Mouse (Mus musculus) lung, adult 18-20 months (tissue): ENCODE measurements around the gene Rgs9.

Experiments used
- DNase-seq, 2 experiments: peaks; one replicate each; pipeline ENCODE4 v3.0.0; 2022; ENCODE audit warnings: mixed read lengths in 2 of 2

Rgs9 gene

DNA sequence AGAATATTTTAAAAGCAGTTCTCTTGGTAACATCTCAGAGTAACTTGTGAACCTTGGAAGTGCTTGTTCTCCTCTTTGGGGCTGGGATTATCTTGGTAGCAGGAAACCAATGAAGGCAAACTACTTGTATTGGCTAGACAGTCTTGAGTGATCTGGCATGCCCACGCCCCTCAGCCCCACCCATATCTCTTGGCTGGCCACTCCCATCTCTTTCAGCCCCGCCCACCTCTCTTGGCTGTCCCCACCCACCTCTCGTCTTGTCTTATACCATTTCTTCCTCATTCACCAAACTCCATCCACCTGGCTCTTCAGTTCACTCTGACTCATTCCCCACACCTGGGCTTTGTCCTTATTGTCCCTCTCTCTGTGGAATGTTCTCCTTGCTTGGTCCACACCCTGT lies 64.3 kb downstream of the Rgs9 start:
- DNase-seq: no peak

DNA sequence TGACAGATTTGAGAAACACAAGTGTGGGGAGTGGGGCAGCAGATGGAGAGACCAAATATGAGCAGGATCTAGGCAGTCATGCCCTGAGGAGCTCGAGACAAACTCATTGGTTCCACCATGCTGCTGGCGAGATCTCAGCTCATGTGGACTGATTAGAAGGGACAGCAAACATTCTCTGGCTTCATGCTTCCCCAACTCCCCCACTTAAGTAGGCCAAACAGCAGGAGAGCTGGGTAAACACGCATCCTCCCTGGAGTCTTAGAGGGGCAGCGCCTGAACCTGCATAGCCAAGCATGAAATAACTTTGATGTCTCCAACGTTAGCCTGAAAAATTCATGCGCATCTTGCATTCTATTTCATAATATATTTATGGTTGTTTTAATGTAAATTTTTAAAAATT lies 65.1 kb downstream of the Rgs9 start:
- no peak for DNase-seq

DNA sequence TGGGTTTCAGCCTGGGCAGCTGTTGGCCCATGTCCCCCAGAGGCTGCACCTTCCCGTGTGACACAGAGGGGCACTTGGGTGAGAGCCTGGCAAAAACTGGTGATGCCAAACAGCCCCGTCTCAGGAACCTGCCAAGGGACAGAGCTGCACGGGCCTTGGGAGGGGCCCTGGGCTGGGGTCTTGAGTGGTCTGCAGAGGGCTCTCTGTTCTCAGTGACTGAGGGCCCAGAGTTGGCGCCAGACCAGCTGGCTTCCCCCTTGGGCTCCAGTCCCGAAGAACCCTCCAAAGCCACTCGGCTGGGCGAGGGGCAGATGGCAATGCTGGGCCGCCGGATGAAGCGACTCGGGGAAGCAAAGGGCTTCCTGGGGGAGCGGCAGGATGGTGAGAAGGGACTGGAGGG lies 70.8 kb downstream of the Rgs9 start:
- DNase-seq: no peak

DNA sequence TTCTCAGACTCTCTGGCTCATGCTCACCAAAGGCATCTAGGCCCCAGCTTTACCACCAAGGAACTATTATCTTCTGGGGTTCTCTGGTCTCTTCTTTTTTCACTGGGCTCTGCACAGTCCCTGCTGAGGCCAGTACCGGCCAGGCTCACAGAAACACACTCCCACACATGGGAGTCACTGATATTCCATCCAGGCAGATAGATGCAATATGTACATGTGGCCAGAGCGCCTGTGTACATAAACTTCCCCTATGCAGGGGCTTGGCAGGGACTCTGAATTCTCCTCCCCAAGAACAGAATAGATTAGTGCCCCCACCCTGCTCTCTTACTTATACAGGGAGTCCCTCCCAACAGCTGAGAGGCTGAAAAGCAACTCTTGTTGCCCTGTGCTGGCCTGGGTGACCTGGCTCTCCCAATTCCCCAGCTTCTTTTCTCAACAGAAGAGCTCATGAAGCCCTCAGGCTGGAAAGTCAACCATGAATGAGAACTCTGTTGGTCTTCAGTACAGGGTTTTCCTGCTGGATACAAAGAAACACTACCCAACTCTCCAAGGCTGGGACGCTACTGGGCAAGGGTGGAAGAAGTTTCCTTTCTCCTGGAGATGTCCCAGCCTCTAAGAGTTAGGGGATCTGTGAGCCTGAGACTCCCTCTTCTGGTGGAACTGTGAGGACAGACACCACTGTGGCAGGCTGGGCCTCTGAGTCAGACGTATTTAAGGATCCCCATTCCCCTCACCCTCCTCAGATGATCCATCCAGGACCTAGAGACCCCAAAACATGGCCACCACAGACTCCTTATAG lies 76.5 kb downstream of the Rgs9 start:
- no peak for DNase-seq

DNA sequence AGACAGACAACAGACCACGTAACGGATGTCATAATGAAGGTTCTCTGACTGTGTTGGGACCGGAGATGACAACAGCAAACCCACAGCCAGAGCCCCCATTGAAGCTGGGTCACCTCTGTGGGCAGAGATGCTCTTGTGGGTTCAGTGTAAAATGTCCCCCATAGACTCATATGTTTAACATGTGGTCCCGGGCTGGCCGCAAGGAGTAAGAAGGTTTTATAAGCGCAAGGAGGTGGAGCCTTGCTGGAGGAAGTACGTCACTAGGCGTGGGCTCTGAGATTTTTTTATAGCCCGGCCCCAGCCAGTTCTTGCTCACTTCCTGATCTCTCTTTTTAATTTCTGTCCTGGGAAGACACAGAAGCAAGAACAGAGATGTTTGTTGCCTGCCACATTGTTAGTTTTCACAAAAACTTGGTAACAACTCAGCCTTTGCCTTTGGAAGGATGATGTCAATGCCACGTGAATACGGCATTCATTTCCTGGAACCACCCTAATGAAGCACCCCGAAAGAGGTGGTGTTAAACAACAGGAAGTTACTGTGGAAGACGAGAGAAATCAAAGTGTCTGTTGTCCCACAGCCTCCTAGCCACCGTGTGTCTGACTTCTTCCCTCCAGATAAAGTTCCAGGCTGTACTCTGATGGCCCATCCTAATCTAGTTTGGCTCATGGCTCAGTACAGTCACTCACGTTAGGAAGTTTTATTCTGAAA lies 79.1 kb downstream of the Rgs9 start:
- DNase-seq: no peak

DNA sequence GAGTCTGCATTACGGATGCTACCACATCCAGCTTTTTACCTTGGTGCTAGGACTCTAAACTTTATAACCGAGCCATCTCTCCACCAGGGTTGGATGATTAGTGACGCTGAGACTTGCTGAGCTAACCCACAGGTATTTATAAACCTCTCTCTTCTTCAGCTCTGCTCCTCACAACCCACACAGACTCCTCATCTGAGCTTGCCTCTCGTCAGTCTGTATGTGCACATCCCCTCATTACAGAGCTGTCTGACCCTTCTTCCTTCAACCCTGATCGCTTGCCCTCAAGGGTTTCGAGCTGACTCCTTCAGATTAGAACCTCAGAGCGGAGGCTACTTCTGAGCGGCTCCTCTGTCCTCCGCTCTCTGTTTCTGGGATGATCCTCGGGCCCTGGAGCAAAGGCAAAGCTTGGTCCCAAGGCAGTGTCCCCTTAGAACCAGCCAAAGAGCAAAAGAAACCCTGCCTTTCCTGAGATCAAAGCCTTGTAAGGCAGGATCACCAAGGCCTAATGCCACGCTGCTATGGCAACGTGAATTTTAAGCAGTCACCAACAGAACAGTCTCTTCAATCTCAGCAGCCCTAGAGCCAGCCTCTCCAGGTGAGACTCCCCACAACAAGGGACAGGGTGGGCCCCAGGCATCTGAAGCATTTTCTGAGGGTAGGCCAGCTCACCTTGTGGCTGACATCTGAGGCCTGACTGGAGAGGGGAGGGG lies 79.9 kb downstream of the Rgs9 start:
- DNase-seq: no peak

DNA sequence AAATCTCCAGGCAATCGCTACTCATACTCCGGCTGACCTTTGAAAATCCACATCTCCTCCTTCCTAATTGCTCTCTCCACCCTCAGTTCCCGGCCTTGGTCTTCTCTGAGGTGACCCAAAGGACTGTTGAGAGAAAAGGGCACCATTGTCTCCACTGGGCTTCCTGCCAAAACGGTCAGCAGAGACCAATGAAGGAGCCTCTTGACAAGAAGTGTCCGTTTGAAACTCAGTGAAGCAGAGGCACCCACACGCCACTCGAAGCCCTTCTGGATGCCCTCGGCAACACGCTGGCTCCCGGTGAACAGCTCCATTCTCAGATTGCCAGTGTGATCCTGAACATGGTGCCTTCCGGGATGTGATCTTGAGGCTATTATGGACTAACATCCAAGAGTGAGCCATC lies 87.2 kb downstream of the Rgs9 start:
- DNase-seq: peak; percentile 18 to 29

DNA sequence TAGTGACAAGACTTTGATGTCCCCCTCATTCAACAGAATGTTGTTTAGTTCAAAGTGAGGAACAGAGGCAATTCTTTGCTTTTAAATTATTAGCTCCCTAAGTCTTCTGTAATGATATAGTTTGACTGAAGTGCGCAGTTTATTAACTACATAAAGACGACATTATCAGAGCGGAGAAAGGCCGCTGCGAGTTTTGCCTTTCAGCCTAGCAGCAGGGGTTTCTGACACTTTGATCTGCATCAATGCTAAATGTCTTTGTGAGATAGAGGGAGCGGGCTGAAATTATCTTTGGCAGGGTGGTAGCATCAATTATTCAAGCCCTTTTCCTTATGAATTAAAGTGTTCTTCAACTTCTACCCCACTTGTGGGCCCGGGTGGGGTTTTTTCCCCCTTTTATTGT lies 87.6 kb downstream of the Rgs9 start:
- DNase-seq: no peak

DNA sequence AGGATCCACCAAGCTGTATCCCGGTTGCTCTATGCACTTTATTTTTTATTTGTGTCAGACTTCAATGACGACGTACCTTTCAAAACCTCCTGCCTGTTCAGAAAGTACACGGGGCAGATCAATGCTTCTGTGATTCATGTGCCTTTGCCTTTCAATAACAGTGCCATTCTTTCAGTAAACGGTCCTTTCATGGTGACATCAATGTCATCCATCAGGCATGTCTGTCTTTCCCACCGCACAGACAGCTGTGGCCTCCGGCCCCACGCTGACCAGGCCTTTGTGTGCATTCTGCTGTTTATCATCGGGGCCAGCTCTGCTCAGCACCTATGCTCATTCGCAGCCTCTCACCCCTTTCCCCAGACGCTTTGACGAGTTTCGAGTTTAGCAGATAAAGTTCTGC lies 91.2 kb downstream of the Rgs9 start:
- DNase-seq: no peak

DNA sequence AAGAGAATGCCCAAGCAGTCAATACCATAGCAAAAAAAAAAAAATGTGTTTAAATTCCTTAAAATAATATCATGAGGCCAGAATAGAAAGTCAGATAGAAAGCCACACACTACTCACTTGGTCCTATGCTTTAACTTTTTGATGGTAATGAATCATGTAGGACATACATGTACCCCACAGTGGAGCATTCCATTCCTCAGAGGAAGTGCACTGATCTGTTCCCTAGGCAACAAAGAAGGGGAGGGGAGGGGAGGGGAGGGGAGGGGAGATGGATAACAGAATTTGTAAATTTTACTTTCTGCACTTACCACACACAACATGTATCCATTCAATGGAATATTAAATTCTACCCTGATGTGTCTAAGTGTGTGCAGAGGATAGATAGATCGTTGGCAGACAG lies 91.9 kb downstream of the Rgs9 start:
- no peak for DNase-seq

DNA sequence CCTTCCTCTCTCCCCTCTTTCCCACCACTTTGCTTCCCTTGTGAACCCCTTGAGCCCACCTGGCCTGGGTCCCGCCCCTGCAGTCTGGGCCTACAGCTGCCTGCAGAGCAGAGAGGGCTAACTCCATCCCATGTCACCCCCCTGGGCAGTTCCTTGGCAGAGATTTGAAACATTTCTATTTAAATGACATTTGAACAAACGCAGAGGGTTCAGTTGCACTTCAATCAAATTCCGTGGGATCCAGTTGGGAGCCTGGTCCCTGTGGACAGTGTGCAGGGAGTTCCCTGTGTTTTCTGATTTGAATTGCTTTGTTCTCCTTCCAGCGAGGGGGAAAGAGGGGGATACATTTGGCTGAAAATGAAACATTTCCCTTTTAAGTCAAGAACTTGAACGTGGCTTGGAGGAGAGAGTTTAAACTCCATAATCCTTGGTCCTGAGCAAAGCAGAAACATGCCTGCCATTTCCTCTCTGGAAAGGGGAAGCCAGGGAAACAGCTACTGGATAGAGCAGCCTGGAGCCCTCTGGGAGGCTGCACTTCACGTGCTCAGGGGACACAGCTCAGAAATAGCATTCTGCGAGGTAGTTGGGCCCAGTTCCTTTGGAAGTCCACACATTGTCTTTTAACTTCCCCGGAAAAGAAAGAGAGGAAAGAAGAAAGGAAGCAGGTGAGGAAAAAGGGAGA lies 98.2 kb downstream of the Rgs9 start:
- no peak for DNase-seq

DNA sequence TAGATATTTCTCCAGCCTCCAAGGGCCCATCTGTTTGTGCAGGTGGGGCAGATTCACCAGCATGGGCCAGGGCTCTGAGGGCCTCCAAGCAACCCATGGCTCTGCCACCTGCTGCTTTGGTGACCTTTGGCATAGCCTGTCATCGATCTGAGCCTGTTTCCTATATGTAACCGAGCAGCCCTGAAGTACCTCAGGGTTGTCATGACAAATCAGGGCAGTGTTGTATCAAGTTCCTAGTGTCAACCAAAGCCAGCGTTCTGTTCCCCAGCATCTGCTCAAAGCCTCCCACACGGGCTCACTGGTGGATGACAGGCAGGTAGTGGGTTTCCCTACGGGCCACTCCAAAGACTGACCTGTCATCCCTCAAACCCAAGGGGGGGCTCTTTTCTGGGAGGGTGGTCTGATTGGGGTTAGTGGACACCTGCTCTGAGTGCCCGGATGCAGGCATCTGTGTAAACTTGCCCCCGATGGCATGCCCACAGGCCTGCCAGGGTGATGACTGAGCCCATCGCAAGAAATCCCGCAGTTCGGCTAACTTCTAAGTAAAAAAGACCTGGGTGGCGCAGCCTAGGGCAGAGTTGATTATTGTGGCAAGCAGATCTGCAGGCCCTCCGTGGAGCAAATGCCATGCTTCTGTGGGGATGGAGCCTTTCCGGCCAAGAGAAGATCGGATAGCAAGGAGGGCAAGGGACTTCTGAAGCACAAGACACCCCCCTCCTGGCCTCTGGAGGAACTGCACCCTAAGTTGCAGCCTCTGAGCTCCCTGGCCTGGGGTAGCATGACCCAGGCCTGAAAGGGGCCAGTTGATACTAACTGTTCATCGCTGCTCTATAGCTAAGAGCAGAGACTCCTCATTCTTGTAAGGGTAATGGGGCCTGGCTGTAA lies 105.0 kb downstream of the Rgs9 start:
- DNase-seq: peak; percentile 62 to 65

DNA sequence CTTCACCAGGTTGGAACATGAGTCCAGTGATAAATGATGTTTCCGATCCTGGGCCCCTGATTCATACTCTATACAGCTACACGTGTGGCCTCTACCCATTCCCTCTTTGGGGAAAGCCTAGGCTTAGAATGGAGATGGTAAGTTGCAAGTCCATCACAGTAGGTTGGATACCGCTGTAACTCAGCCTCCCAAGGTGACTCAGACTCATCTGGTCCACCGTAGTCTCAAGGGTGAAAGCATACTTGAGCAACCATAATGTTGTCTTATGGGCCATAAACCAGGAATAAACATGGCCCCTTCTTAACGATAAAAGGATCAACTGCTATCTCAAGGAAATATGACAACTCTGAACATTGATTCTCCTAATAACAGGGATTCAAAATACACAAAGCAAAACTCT lies 109.7 kb downstream of the Rgs9 start:
- DNase-seq: no peak

DNA sequence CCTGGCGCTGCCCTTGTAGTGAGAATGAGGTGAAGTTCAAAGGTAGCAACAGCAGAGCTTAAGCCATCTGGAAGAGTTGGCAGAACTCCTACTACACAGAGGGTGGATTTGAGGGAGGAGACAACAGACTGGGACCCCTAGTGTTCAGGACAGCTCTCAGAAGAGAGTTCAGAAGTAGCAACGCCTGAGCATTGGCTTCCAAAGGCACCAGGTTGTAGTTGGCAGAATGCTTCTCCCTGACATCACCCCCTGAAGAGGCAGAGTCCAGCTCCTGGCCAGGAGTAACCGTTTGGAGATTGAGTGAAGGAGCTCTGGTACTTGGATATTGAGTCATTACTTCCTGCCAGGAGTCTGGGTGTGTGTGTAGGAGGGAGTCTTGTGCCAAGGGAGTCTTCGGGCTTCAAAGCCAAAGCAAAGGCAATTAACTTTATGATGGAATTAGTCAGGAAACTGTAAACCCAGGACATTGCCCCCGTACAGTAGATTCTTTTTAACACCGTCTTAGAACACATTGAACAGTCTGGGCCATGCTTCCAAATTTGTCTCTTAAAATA lies 110.2 kb downstream of the Rgs9 start:
- DNase-seq: no peak

DNA sequence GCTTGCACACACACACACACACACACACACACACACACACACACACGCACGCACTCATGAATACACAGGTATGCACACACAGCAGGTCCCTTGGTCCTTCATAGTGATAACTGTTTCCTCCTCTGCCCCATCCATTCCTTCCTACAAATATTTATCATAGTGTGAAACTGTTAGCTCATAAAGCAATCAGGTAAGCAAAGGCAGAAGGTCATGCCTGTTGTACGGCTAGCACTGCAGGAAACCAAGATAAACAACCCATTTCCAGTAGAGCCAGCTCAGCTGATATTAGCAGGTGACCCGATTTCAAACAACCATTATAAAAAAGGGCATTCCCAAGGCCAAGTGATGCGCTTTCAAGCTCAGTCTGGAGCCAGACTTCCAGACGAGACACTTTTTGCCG lies 116.8 kb downstream of the Rgs9 start:
- DNase-seq: no peak

DNA sequence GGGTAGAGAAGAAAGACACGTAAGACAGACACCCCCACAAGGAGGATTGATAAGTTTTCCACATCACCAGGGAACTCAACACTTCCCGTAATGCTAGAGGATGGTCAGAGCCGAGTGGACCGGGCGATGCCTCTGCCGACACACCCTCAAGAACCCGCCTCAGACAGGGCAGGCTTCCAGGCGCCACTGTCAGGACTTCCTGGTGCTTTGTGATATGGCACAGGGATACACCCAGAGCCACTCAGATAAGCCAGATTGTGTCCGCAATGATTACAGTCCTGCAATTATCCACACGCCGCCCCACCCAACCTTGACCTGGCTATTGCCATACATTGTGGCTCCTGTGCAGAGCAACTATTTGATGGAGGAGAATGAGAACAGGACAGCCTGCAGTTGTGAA lies 117.6 kb downstream of the Rgs9 start:
- DNase-seq: peak; percentile 69 to 83

DNA sequence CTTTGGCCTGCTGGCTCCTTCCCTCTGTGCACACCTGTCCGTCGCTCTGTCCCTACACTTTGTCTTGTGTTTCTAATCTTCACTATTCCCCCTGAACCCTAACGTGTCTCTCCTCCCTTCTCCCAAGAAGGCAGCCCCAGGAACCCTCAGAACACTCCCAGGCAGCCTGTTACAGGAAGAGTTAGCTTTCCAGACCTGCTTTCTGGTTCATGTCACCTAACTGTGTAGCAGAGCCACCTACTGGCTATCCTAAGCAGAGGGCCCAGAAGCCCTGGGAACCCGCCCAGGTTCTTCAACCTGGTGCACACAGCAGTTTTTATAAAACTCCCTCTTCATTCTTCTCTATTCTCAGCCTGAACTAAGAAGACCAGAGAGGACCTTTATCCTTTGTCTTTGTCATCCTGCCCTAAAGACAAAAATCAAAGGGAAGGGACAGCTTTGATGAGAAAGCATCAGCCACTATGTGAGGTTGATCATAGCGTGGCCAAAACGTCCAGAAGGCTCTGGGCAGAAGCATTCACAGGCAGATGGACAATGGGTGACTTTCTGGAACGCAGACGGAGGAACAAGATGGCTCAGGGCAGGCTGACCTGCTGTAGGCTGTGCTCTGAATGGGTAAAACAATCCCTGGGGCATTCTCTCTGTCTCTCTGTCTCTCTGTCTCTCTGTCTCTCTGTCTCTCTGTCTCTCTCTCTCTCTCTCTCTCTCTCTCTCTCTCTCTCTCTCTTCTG lies 119.0 kb downstream of the Rgs9 start:
- DNase-seq: peak; percentile 31 to 39

DNA sequence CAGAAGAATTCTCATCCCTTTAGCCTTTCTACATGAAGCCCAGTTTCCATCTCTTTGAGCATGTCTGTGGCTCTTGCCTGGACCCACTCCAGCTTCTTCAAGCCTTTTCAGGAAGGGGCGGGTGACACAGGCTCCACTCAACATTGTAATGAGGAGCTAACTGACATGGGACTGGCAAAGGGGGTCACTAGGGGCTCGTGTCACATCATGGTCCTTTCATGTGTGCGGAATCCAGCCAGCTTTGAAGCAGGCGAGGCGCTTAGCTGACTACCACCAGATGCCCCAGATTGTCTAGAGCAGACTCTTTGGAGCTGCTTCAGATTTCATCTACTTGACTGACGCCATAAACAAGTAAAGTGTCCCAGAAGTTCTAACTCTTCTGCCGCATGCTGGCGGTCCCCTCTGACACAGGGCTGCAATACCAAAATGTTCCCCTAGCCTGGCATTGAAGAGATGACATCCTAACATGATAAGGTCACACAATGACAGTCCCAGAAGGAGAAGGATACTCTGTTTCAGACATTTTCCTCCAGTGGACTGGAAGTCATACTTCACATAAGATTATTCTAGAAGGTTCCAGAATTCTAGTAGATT lies 122.5 kb downstream of the Rgs9 start:
- peak; percentile 52 to 63 for DNase-seq
